Mouse (Mus musculus): Measurements from ENCODE around the gene Olfr194. TPM values are rescaled to one million over a fixed set of nuclear protein-coding genes. Genes with fewer than 3 reads are reported as not detected.
"Not testable (repeated sequence)": the region's sequence is repeated elsewhere in the genome, so short reads cannot be mapped to it uniquely, and the experiment has no call there.

Olfr194 gene
- not detected in 2 replicates for polyA plus RNA-seq (2012; ENCODE audit: insufficient read depth, insufficient read length, missing spikeins)

GRCm38 (mm10) chr16:59120969-59121368 is at the start of gene Olfr194:
TSS of gene Olfr194 (minus strand) at chr16:59121069.
- Histone ChIP-seq H3K4me3 (ENCODE audit: insufficient read depth, low read length) (no peak within 1 kb of the TSS), H3K4me1 (ENCODE audit: control insufficient read depth, insufficient read depth, low read length) (no peaks in the 10 kb centered on the region), H3K27ac (ENCODE audit: insufficient read depth, low read depth, low read length) (no peak within 1 kb of the TSS)
- TF ChIP-seq CTCF (IDR thresholded peaks at IDR 0.05; ENCODE audit: low read depth, low read length) (no peak), POLR2A (IDR thresholded peaks at IDR 0.05; ENCODE audit: borderline replicate concordance, low read depth, low read length) (no peak)

- H3K4me3 ChIP-seq (ENCODE audit: insufficient read depth, low read length), result no peak within 1 kb of the TSS
- no peak within 1 kb of the TSS for H3K27ac ChIP-seq (ENCODE audit: insufficient read depth, low read depth, low read length)
- H3K4me1 ChIP-seq (ENCODE audit: control insufficient read depth, insufficient read depth, low read length), result no peaks in the 10 kb centered on the region
- TF ChIP-seq POLR2A (IDR thresholded peaks at IDR 0.05; ENCODE audit: borderline replicate concordance, low read depth, low read length) (no peak), CTCF (IDR thresholded peaks at IDR 0.05; ENCODE audit: low read depth, low read length) (no peak)
These were observed 49.5 kb upstream of the Olfr194 start, which contains the start of gene Olfr196 for GRCm38 (mm10) chr16:59170354-59170753. TSS of gene Olfr196 (minus strand) at chr16:59170454.

- Histone ChIP-seq H3K4me3 (ENCODE audit: insufficient read depth, low read length) (no peak overlapping the region), H3K4me1 (ENCODE audit: control insufficient read depth, insufficient read depth, low read length) (no peaks in the 10 kb centered on the region), H3K27ac (ENCODE audit: insufficient read depth, low read depth, low read length) (no peak overlapping the region)
- TF ChIP-seq CTCF (IDR thresholded peaks at IDR 0.05; ENCODE audit: low read depth, low read length), result no peak
These were observed 31.1 kb upstream of the Olfr194 start for GRCm38 (mm10) chr16:59151996-59152395.

- Histone ChIP-seq H3K4me3 (ENCODE audit: insufficient read depth, low read length) (no peak within 1 kb of the TSS), H3K4me1 (ENCODE audit: control insufficient read depth, insufficient read depth, low read length) (no peaks in the 10 kb centered on the region), H3K27ac (ENCODE audit: insufficient read depth, low read depth, low read length) (no peak within 1 kb of the TSS)
- TF ChIP-seq CTCF (IDR thresholded peaks at IDR 0.05; ENCODE audit: low read depth, low read length), result no peak
- TF ChIP-seq POLR2A (IDR thresholded peaks at IDR 0.05; ENCODE audit: borderline replicate concordance, low read depth, low read length), result no peak
These were observed 25.9 kb upstream of the Olfr194 start, which contains the start of gene Olfr195 for GRCm38 (mm10) chr16:59146746-59147145. TSS of gene Olfr195 (plus strand) at chr16:59147046.

GRCm38 (mm10) chr16:59141105-59141504 is 20.2 kb upstream of the Olfr194 start:
- TF ChIP-seq CTCF (IDR thresholded peaks at IDR 0.05; ENCODE audit: low read depth, low read length) (no peak), POLR2A (IDR thresholded peaks at IDR 0.05; ENCODE audit: borderline replicate concordance, low read depth, low read length) (no peak)
- no peak overlapping the region for H3K4me3 ChIP-seq (ENCODE audit: insufficient read depth, low read length)
- no peaks in the 10 kb centered on the region for H3K4me1 ChIP-seq (ENCODE audit: control insufficient read depth, insufficient read depth, low read length)
- no peak overlapping the region for H3K27ac ChIP-seq (ENCODE audit: insufficient read depth, low read depth, low read length)

- TF ChIP-seq POLR2A (IDR thresholded peaks at IDR 0.05; ENCODE audit: borderline replicate concordance, low read depth, low read length), result no peak
- TF ChIP-seq CTCF (IDR thresholded peaks at IDR 0.05; ENCODE audit: low read depth, low read length), result no peak
- Histone ChIP-seq H3K27ac (ENCODE audit: insufficient read depth, low read depth, low read length) (no peak overlapping the region), H3K4me3 (ENCODE audit: insufficient read depth, low read length) (no peak overlapping the region), H3K4me1 (ENCODE audit: control insufficient read depth, insufficient read depth, low read length) (no peaks in the 10 kb centered on the region)
These were observed 9.9 kb upstream of the Olfr194 start for GRCm38 (mm10) chr16:59130740-59131139.

GRCm38 (mm10) chr16:59111781-59112180 is 9.1 kb downstream of the Olfr194 start, which contains the start of gene Olfr193:
TSS of gene Olfr193 (minus strand) at chr16:59111881.
- TF ChIP-seq POLR2A (IDR thresholded peaks at IDR 0.05; ENCODE audit: borderline replicate concordance, low read depth, low read length) (no peak), CTCF (IDR thresholded peaks at IDR 0.05; ENCODE audit: low read depth, low read length) (no peak)
- Histone ChIP-seq H3K4me3 (ENCODE audit: insufficient read depth, low read length) (no peak within 1 kb of the TSS), H3K4me1 (ENCODE audit: control insufficient read depth, insufficient read depth, low read length) (no peaks in the 10 kb centered on the region), H3K27ac (ENCODE audit: insufficient read depth, low read depth, low read length) (no peak within 1 kb of the TSS)

GRCm38 (mm10) chr16:59108522-59108921 is 12.3 kb downstream of the Olfr194 start:
- H3K4me3 ChIP-seq (ENCODE audit: insufficient read depth, low read length); H3K4me1 ChIP-seq (ENCODE audit: control insufficient read depth, insufficient read depth, low read length); H3K27ac ChIP-seq (ENCODE audit: insufficient read depth, low read depth, low read length): not testable (repeated sequence)

GRCm38 (mm10) chr16:59105312-59105711 is 15.6 kb downstream of the Olfr194 start:
- Histone ChIP-seq H3K4me1 (ENCODE audit: control insufficient read depth, insufficient read depth, low read length) (no peaks in the 10 kb centered on the region), H3K4me3 (ENCODE audit: insufficient read depth, low read length) (no peak overlapping the region), H3K27ac (ENCODE audit: insufficient read depth, low read depth, low read length) (no peak overlapping the region)
- no peak for TF ChIP-seq POLR2A (IDR thresholded peaks at IDR 0.05; ENCODE audit: borderline replicate concordance, low read depth, low read length)

- not testable (repeated sequence) for H3K27ac ChIP-seq (ENCODE audit: insufficient read depth, low read depth, low read length); H3K4me1 ChIP-seq (ENCODE audit: control insufficient read depth, insufficient read depth, low read length); H3K4me3 ChIP-seq (ENCODE audit: insufficient read depth, low read length)
These were observed 31.1 kb downstream of the Olfr194 start, which contains the start of gene Olfr191 for GRCm38 (mm10) chr16:59089722-59090121. TSS of gene Olfr191 (minus strand) at chr16:59089822.

GRCm38 (mm10) chr16:59081113-59081512 is 39.8 kb downstream of the Olfr194 start:
- not testable (repeated sequence) for H3K4me1 ChIP-seq (ENCODE audit: control insufficient read depth, insufficient read depth, low read length); H3K27ac ChIP-seq (ENCODE audit: insufficient read depth, low read depth, low read length); H3K4me3 ChIP-seq (ENCODE audit: insufficient read depth, low read length)
